Mouse (Mus musculus): Measurements from ENCODE around the gene Rbfox2. TPM values are rescaled to one million over a fixed set of nuclear protein-coding genes. Genes with fewer than 3 reads are reported as not detected.

Rbfox2 gene
- polyA plus RNA-seq, 1 experiment from 2014 or later = 97.4 TPM

GRCm38 (mm10) chr15:77056001-77056790 is 250.6 kb downstream of the Rbfox2 start:
- WGBS = 34% methylated on average over 6 of the region's 6 CpGs
- Histone ChIP-seq H3K4me2 (ENCODE audit: low read depth, low read length) (no peak overlapping the region), H3K27ac (replicated peaks; ENCODE audit: low read depth, low read length) (peak overlapping the region; percentile 80), H3K4me3 (ENCODE audit: low read depth, low read length) (no peak overlapping the region), H3K4me1 (ENCODE audit: control insufficient read depth, insufficient read depth, low read length) (0 out of 2 replicates have a peak, but pooled peaks cover 4% of the 10 kb centered on the region), H3K36me3 (ENCODE audit: control insufficient read depth, insufficient read depth, low read length) (no peaks in the 10 kb centered on the region), H3K27me3 (replicated peaks; ENCODE audit: control insufficient read depth, insufficient read depth, low read length) (no peaks in the 10 kb centered on the region), H3K9ac (ENCODE audit: low read depth, low read length) (no peak overlapping the region), H3K9me3 (ENCODE audit: control insufficient read depth, low read length) (no peaks in the 10 kb centered on the region)
- DNase-seq (ENCODE audit: low spot score) = peak; percentile 83
- peak; percentile 87 for ATAC-seq (ENCODE audit: low read depth)

- Histone ChIP-seq H3K27me3 (replicated peaks; ENCODE audit: control insufficient read depth, insufficient read depth, low read length) (no peaks in the 10 kb centered on the region), H3K4me2 (ENCODE audit: low read depth, low read length) (no peak overlapping the region), H3K4me3 (ENCODE audit: low read depth, low read length) (no peak overlapping the region), H3K4me1 (ENCODE audit: control insufficient read depth, insufficient read depth, low read length) (0 out of 2 replicates have a peak, but pooled peaks cover 4% of the 10 kb centered on the region), H3K9ac (ENCODE audit: low read depth, low read length) (no peak overlapping the region), H3K36me3 (ENCODE audit: control insufficient read depth, insufficient read depth, low read length) (no peaks in the 10 kb centered on the region), H3K9me3 (ENCODE audit: control insufficient read depth, low read length) (no peaks in the 10 kb centered on the region), H3K27ac (replicated peaks; ENCODE audit: low read depth, low read length) (no peak overlapping the region)
- 69% methylated on average over 5 of the region's 5 CpGs for WGBS
- no peak for ATAC-seq (ENCODE audit: low read depth)
- peak; percentile 42 for DNase-seq (ENCODE audit: low spot score)
These were observed 252.1 kb downstream of the Rbfox2 start for GRCm38 (mm10) chr15:77054611-77055175.

GRCm38 (mm10) chr15:77053021-77053420 is 253.8 kb downstream of the Rbfox2 start:
- Histone ChIP-seq H3K9me3 (ENCODE audit: control insufficient read depth, low read length) (no peaks in the 10 kb centered on the region), H3K27ac (replicated peaks; ENCODE audit: low read depth, low read length) (no peak overlapping the region), H3K27me3 (replicated peaks; ENCODE audit: control insufficient read depth, insufficient read depth, low read length) (no peaks in the 10 kb centered on the region), H3K36me3 (ENCODE audit: control insufficient read depth, insufficient read depth, low read length) (no peaks in the 10 kb centered on the region), H3K9ac (ENCODE audit: low read depth, low read length) (no peak overlapping the region), H3K4me2 (ENCODE audit: low read depth, low read length) (no peak overlapping the region), H3K4me3 (ENCODE audit: low read depth, low read length) (no peak overlapping the region), H3K4me1 (ENCODE audit: control insufficient read depth, insufficient read depth, low read length) (0 out of 2 replicates have a peak, but pooled peaks cover 4% of the 10 kb centered on the region)
- WGBS = 44% methylated on average over 1 of the region's 1 CpGs
- DNase-seq (ENCODE audit: low spot score) = no peak
- ATAC-seq (ENCODE audit: low read depth) = no peak

- WGBS = 26% methylated on average over 1 of the region's 1 CpGs
- no peaks in the 10 kb centered on the region for H3K9me3 ChIP-seq (ENCODE audit: control insufficient read depth, low read length)
- no peak overlapping the region for H3K9ac ChIP-seq (ENCODE audit: low read depth, low read length)
- DNase-seq (ENCODE audit: low spot score) = no peak
- ATAC-seq (ENCODE audit: low read depth) = no peak
- 0 out of 2 replicates have a peak, but pooled peaks cover 4% of the 10 kb centered on the region for H3K4me1 ChIP-seq (ENCODE audit: control insufficient read depth, insufficient read depth, low read length)
- H3K36me3 ChIP-seq (ENCODE audit: control insufficient read depth, insufficient read depth, low read length) = no peaks in the 10 kb centered on the region
- no peak overlapping the region for H3K4me3 ChIP-seq (ENCODE audit: low read depth, low read length)
- no peaks in the 10 kb centered on the region for H3K27me3 ChIP-seq (replicated peaks; ENCODE audit: control insufficient read depth, insufficient read depth, low read length)
- no peak overlapping the region for H3K4me2 ChIP-seq (ENCODE audit: low read depth, low read length)
- no peak overlapping the region for H3K27ac ChIP-seq (replicated peaks; ENCODE audit: low read depth, low read length)
These were observed 254.6 kb downstream of the Rbfox2 start for GRCm38 (mm10) chr15:77052176-77052575.

- H3K27me3 ChIP-seq (replicated peaks; ENCODE audit: control insufficient read depth, insufficient read depth, low read length) = no peaks in the 10 kb centered on the region
- ATAC-seq (ENCODE audit: low read depth) = no peak
- no peak within 1 kb of the TSS for H3K9ac ChIP-seq (ENCODE audit: low read depth, low read length)
- no peak for DNase-seq (ENCODE audit: low spot score)
- H3K9me3 ChIP-seq (ENCODE audit: control insufficient read depth, low read length) = no peaks in the 10 kb centered on the region
- no peak within 1 kb of the TSS for H3K27ac ChIP-seq (replicated peaks; ENCODE audit: low read depth, low read length)
- 89% methylated on average over 10 of the region's 10 CpGs for WGBS
- no peaks in the 10 kb centered on the region for H3K4me1 ChIP-seq (ENCODE audit: control insufficient read depth, insufficient read depth, low read length)
- no peak within 1 kb of the TSS for H3K4me3 ChIP-seq (ENCODE audit: low read depth, low read length)
- H3K4me2 ChIP-seq (ENCODE audit: low read depth, low read length) = no peak within 1 kb of the TSS
- no peaks in the 10 kb centered on the region for H3K36me3 ChIP-seq (ENCODE audit: control insufficient read depth, insufficient read depth, low read length)
These were observed 256.2 kb downstream of the Rbfox2 start, which contains the start of gene Mb for GRCm38 (mm10) chr15:77050570-77050969. Gene Mb, minus strand, starts transcription at chr15:77050670.

- Histone ChIP-seq H3K4me3 (ENCODE audit: low read depth, low read length) (no peak overlapping the region), H3K9ac (ENCODE audit: low read depth, low read length) (no peak overlapping the region), H3K27me3 (replicated peaks; ENCODE audit: control insufficient read depth, insufficient read depth, low read length) (no peaks in the 10 kb centered on the region), H3K4me1 (ENCODE audit: control insufficient read depth, insufficient read depth, low read length) (peaks cover 2% of the 10 kb centered on the region; the same call in 1 of the 2 replicates), H3K9me3 (ENCODE audit: control insufficient read depth, low read length) (no peaks in the 10 kb centered on the region), H3K4me2 (ENCODE audit: low read depth, low read length) (no peak overlapping the region), H3K27ac (replicated peaks; ENCODE audit: low read depth, low read length) (no peak overlapping the region), H3K36me3 (ENCODE audit: control insufficient read depth, insufficient read depth, low read length) (no peaks in the 10 kb centered on the region)
- no peak for DNase-seq (ENCODE audit: low spot score)
- 46% methylated on average over 10 of the region's 10 CpGs for WGBS
- no peak for ATAC-seq (ENCODE audit: low read depth)
These were observed 261.2 kb downstream of the Rbfox2 start for GRCm38 (mm10) chr15:77045609-77046008.

- 83% methylated on average over 12 of the region's 12 CpGs for WGBS
- Histone ChIP-seq H3K4me1 (ENCODE audit: control insufficient read depth, insufficient read depth, low read length) (peaks cover 9% of the 10 kb centered on the region), H3K27ac (replicated peaks; ENCODE audit: low read depth, low read length) (no peak within 1 kb of the TSS), H3K4me2 (ENCODE audit: low read depth, low read length) (no peak within 1 kb of the TSS), H3K27me3 (replicated peaks; ENCODE audit: control insufficient read depth, insufficient read depth, low read length) (no peaks in the 10 kb centered on the region), H3K9ac (ENCODE audit: low read depth, low read length) (no peak within 1 kb of the TSS), H3K36me3 (ENCODE audit: control insufficient read depth, insufficient read depth, low read length) (no peaks in the 10 kb centered on the region), H3K9me3 (ENCODE audit: control insufficient read depth, low read length) (no peaks in the 10 kb centered on the region), H3K4me3 (ENCODE audit: low read depth, low read length) (no peak within 1 kb of the TSS)
- ATAC-seq (ENCODE audit: low read depth) = no peak
- no peak for DNase-seq (ENCODE audit: low spot score)
These were observed 262.0 kb downstream of the Rbfox2 start, which contains the start of gene Apol6 for GRCm38 (mm10) chr15:77044597-77045320. Gene Apol6, plus strand, starts transcription at chr15:77044729.

GRCm38 (mm10) chr15:77040784-77041183 is 266.0 kb downstream of the Rbfox2 start:
- 58% methylated on average over 3 of the region's 3 CpGs for WGBS

More at GRCm38 (mm10) chr15:77040784-77041183, 266.0 kb downstream of the Rbfox2 start:
- no peak for ATAC-seq (ENCODE audit: low read depth)
- H3K27ac ChIP-seq (replicated peaks; ENCODE audit: low read depth, low read length) = peak overlapping the region; percentile 31
- DNase-seq (ENCODE audit: low spot score) = no peak
- no peak overlapping the region for H3K9ac ChIP-seq (ENCODE audit: low read depth, low read length)
- no peaks in the 10 kb centered on the region for H3K9me3 ChIP-seq (ENCODE audit: control insufficient read depth, low read length)
- peaks cover 43% of the 10 kb centered on the region for H3K4me1 ChIP-seq (ENCODE audit: control insufficient read depth, insufficient read depth, low read length)
- H3K4me3 ChIP-seq (ENCODE audit: low read depth, low read length) = no peak overlapping the region
- H3K36me3 ChIP-seq (ENCODE audit: control insufficient read depth, insufficient read depth, low read length) = no peaks in the 10 kb centered on the region
- no peak overlapping the region for H3K4me2 ChIP-seq (ENCODE audit: low read depth, low read length)
- no peaks in the 10 kb centered on the region for H3K27me3 ChIP-seq (replicated peaks; ENCODE audit: control insufficient read depth, insufficient read depth, low read length)

Data from embryonic facial prominence, embryonic 14.5 days (tissue).